Mouse (Mus musculus): Measurements from ENCODE around the gene Etv4. TPM values are rescaled to one million over a fixed set of nuclear protein-coding genes. Genes with fewer than 3 reads are reported as not detected.

Etv4 gene
- polyA plus RNA-seq (2015; fragmentation: Nextera tagmentation; extraction: Ambion mirVana): 3.3 and 4.2 TPM in 2 replicates

DNA sequence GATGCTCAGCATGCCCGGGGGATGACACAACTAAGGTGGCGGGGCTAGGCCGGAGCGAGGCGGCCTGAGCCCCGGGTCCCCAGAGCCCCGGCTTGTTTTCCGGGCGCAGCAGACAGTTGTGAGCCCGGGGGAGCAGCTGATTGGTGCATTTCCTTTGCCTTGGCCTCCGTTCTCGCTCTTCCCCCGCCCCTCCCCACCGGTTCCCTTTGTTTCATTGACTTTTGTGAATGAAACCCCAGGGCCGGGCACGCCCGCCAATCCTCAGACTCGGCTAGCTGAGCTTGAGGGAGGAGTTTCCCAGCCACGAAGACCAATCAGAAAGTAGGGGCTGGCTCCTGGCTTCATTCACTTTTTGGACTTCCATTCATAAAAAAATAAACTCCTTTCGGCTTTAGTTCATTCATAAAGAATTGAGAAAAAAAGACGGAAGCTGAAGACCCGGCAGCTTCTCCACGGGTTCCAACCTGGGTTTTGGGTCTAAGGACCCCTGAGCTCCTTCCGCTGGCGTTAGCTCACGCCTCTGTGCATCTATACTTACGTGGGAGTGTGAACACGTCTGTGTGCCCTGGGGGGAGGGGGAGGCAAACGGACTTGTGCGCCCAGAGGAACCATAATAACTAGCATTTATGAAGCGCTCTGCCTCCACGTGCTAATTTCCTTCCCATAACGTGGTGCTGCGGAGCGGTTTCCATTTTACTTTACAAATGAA, at the start of gene Etv4:
TSS of gene Etv4 (minus strand) at position 229 of the 709 bp plus-strand sequence.
- peaks cover 14% of the 10 kb centered on the region for H3K4me1 ChIP-seq (ENCODE audit: control insufficient read depth, insufficient read depth, low read length)
- H3K9me3 ChIP-seq (replicated peaks; ENCODE audit: control insufficient read depth, low read length): no peaks in the 10 kb centered on the region
- ATAC-seq (replicated peaks; ENCODE audit: extremely low read depth, insufficient read depth, low FRiP score): peak; percentile 93
- 0 out of 2 replicates have a peak within 1 kb of the TSS, but pooled peaks have one; percentile 29 for H3K27ac ChIP-seq (ENCODE audit: low read length)
- no peaks in the 10 kb centered on the region for H3K36me3 ChIP-seq (ENCODE audit: control insufficient read depth, insufficient read depth)
- WGBS: under 1% methylated on average over 35 of the region's 35 CpGs
- H3K9ac ChIP-seq (ENCODE audit: low read length): peak within 1 kb of the TSS; percentile 71
- H3K4me2 ChIP-seq (ENCODE audit: low read depth, low read length): peak within 1 kb of the TSS; percentile 94
- peaks cover 53% of the 10 kb centered on the region for H3K27me3 ChIP-seq (ENCODE audit: control insufficient read depth, insufficient read depth, low read length)
- peak within 1 kb of the TSS; percentile 62 for H3K4me3 ChIP-seq (ENCODE audit: low read length)

GRCm38 (mm10) chr11:101832001-101832400, 46.8 kb upstream of the Etv4 start:
- WGBS: 22% methylated on average over 7 of the region's 7 CpGs
- ATAC-seq (replicated peaks; ENCODE audit: extremely low read depth, insufficient read depth, low FRiP score): peak; percentile 63

GRCm38 (mm10) chr11:101830616-101831015, 45.4 kb upstream of the Etv4 start:
- Histone ChIP-seq H3K36me3 (ENCODE audit: control insufficient read depth, insufficient read depth) (no peaks in the 10 kb centered on the region), H3K9ac (ENCODE audit: low read length) (no peak overlapping the region), H3K4me3 (ENCODE audit: low read length) (no peak overlapping the region), H3K27me3 (ENCODE audit: control insufficient read depth, insufficient read depth, low read length) (no peaks in the 10 kb centered on the region), H3K27ac (ENCODE audit: low read length) (peak overlapping the region; percentile 76), H3K4me1 (ENCODE audit: control insufficient read depth, insufficient read depth, low read length) (peaks cover 19% of the 10 kb centered on the region), H3K9me3 (replicated peaks; ENCODE audit: control insufficient read depth, low read length) (no peaks in the 10 kb centered on the region), H3K4me2 (ENCODE audit: low read depth, low read length) (no peak overlapping the region)
- no peak for ATAC-seq (replicated peaks; ENCODE audit: extremely low read depth, insufficient read depth, low FRiP score)
- WGBS: 51% methylated on average over 8 of the region's 8 CpGs

More at GRCm38 (mm10) chr11:101832001-101832400, 46.8 kb upstream of the Etv4 start:
- Histone ChIP-seq H3K4me2 (ENCODE audit: low read depth, low read length) (no peak overlapping the region; the same call in 1 of the 2 replicates), H3K4me3 (ENCODE audit: low read length) (no peak overlapping the region), H3K9ac (ENCODE audit: low read length) (peak overlapping the region; percentile 40; the same call in 1 of the 2 replicates), H3K9me3 (replicated peaks; ENCODE audit: control insufficient read depth, low read length) (no peaks in the 10 kb centered on the region), H3K27me3 (ENCODE audit: control insufficient read depth, insufficient read depth, low read length) (no peaks in the 10 kb centered on the region), H3K27ac (ENCODE audit: low read length) (peak overlapping the region; percentile 78), H3K4me1 (ENCODE audit: control insufficient read depth, insufficient read depth, low read length) (peaks cover 19% of the 10 kb centered on the region), H3K36me3 (ENCODE audit: control insufficient read depth, insufficient read depth) (no peaks in the 10 kb centered on the region)

DNA sequence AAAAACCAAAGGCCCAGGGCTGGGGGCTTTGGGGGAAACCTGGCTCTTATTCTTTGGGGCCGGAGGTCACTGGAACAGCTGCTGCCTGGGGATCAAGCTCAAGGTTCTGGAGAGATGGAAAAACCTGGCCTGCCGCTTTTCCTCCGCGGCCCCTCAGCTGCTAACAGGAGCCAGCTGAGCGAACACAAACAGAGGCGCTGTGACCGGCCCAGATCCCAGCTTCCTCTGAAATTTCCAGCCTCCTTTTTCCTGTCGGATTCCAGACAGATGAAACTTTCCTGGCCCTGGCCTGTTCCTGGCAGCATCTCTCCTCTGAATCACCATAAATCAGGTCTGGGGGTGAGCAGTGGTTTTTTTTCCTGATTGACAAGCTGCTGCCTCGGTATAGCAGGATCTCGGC, 44.9 kb upstream of the Etv4 start:
- no peaks in the 10 kb centered on the region for H3K9me3 ChIP-seq (replicated peaks; ENCODE audit: control insufficient read depth, low read length)
- no peaks in the 10 kb centered on the region for H3K27me3 ChIP-seq (ENCODE audit: control insufficient read depth, insufficient read depth, low read length)
- no peaks in the 10 kb centered on the region for H3K36me3 ChIP-seq (ENCODE audit: control insufficient read depth, insufficient read depth)
- peak overlapping the region; percentile 80 for H3K27ac ChIP-seq (ENCODE audit: low read length)
- H3K4me3 ChIP-seq (ENCODE audit: low read length): no peak overlapping the region
- 27% methylated on average over 10 of the region's 10 CpGs for WGBS
- H3K4me1 ChIP-seq (ENCODE audit: control insufficient read depth, insufficient read depth, low read length): peaks cover 19% of the 10 kb centered on the region
- H3K4me2 ChIP-seq (ENCODE audit: low read depth, low read length): no peak overlapping the region
- no peak overlapping the region for H3K9ac ChIP-seq (ENCODE audit: low read length)
- peak; percentile 77 for ATAC-seq (replicated peaks; ENCODE audit: extremely low read depth, insufficient read depth, low FRiP score)

- Histone ChIP-seq H3K36me3 (ENCODE audit: control insufficient read depth, insufficient read depth) (no peaks in the 10 kb centered on the region), H3K9me3 (replicated peaks; ENCODE audit: control insufficient read depth, low read length) (no peaks in the 10 kb centered on the region), H3K27me3 (ENCODE audit: control insufficient read depth, insufficient read depth, low read length) (no peaks in the 10 kb centered on the region), H3K4me3 (ENCODE audit: low read length) (no peak overlapping the region), H3K4me1 (ENCODE audit: control insufficient read depth, insufficient read depth, low read length) (peaks cover 19% of the 10 kb centered on the region), H3K27ac (ENCODE audit: low read length) (no peak overlapping the region), H3K4me2 (ENCODE audit: low read depth, low read length) (no peak overlapping the region), H3K9ac (ENCODE audit: low read length) (no peak overlapping the region)
- 88% methylated on average over 4 of the region's 4 CpGs for WGBS
- ATAC-seq (replicated peaks; ENCODE audit: extremely low read depth, insufficient read depth, low FRiP score): no peak
These were observed 43.5 kb upstream of the Etv4 start for GRCm38 (mm10) chr11:101828718-101829117.

GRCm38 (mm10) chr11:101823210-101823609, 38.0 kb upstream of the Etv4 start:
- Histone ChIP-seq H3K4me2 (ENCODE audit: low read depth, low read length) (no peak overlapping the region), H3K9ac (ENCODE audit: low read length) (no peak overlapping the region), H3K27ac (ENCODE audit: low read length) (no peak overlapping the region), H3K4me1 (ENCODE audit: control insufficient read depth, insufficient read depth, low read length) (peaks cover 12% of the 10 kb centered on the region), H3K27me3 (ENCODE audit: control insufficient read depth, insufficient read depth, low read length) (no peaks in the 10 kb centered on the region), H3K4me3 (ENCODE audit: low read length) (no peak overlapping the region), H3K36me3 (ENCODE audit: control insufficient read depth, insufficient read depth) (no peaks in the 10 kb centered on the region), H3K9me3 (replicated peaks; ENCODE audit: control insufficient read depth, low read length) (peaks cover 3% of the 10 kb centered on the region)
- WGBS: 56% methylated on average over 3 of the region's 3 CpGs
- ATAC-seq (replicated peaks; ENCODE audit: extremely low read depth, insufficient read depth, low FRiP score): no peak

- H3K4me1 ChIP-seq (ENCODE audit: control insufficient read depth, insufficient read depth, low read length): peaks cover 12% of the 10 kb centered on the region
- peak overlapping the region; percentile 64 for H3K27ac ChIP-seq (ENCODE audit: low read length)
- H3K4me2 ChIP-seq (ENCODE audit: low read depth, low read length): peak overlapping the region; percentile 55
- peak overlapping the region; percentile 30 for H3K4me3 ChIP-seq (ENCODE audit: low read length)
- H3K27me3 ChIP-seq (ENCODE audit: control insufficient read depth, insufficient read depth, low read length): no peaks in the 10 kb centered on the region
- peak overlapping the region; percentile 42; the same call in 1 of the 2 replicates for H3K9ac ChIP-seq (ENCODE audit: low read length)
- no peaks in the 10 kb centered on the region for H3K36me3 ChIP-seq (ENCODE audit: control insufficient read depth, insufficient read depth)
- 22% methylated on average over 11 of the region's 11 CpGs for WGBS
- H3K9me3 ChIP-seq (replicated peaks; ENCODE audit: control insufficient read depth, low read length): peaks cover 3% of the 10 kb centered on the region
- ATAC-seq (replicated peaks; ENCODE audit: extremely low read depth, insufficient read depth, low FRiP score): peak; percentile 78
These were observed 35.7 kb upstream of the Etv4 start for GRCm38 (mm10) chr11:101820899-101821298.

DNA sequence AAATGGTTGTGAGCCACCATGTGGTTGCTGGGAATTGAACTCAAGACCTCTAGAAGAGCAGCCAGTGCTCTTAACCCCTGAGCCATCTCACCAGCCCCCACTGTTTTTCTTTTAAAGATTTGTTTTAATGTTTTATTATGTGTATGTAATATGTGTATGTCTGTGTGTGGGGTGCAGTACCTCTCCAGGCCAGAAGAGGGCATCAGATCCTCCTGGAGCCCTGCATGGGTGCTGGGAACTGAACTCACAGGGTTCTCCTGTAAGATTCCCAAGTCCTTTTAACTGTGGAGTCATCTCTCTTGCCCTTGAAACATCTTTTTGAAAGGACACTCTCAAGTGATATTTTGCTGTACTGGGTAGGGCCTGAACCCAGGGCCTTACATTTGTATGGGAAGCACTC, 34.7 kb upstream of the Etv4 start:
- no peak for ATAC-seq (replicated peaks; ENCODE audit: extremely low read depth, insufficient read depth, low FRiP score)
- no peaks in the 10 kb centered on the region for H3K36me3 ChIP-seq (ENCODE audit: control insufficient read depth, insufficient read depth)

More for the DNA sequence above, 34.7 kb upstream of the Etv4 start:
- Histone ChIP-seq H3K27ac (ENCODE audit: low read length) (no peak overlapping the region), H3K27me3 (ENCODE audit: control insufficient read depth, insufficient read depth, low read length) (no peaks in the 10 kb centered on the region), H3K4me2 (ENCODE audit: low read depth, low read length) (no peak overlapping the region), H3K4me1 (ENCODE audit: control insufficient read depth, insufficient read depth, low read length) (peaks cover 12% of the 10 kb centered on the region), H3K9me3 (replicated peaks; ENCODE audit: control insufficient read depth, low read length) (peaks cover 3% of the 10 kb centered on the region), H3K9ac (ENCODE audit: low read length) (no peak overlapping the region), H3K4me3 (ENCODE audit: low read length) (no peak overlapping the region)

Measured in heart, embryonic 16.5 days (tissue).